Mouse (Mus musculus) cerebellum, adult 2 months (tissue): ENCODE measurements around the gene Neurl3.

ENCODE experiments used
- CTCF ChIP-seq: fragments of 200-500 bp; IDR thresholded peaks from 2 replicates; pipeline ENCODE4 v1.5.1; 2011; ENCODE audit warnings: low read depth, mild to moderate bottlenecking, control low read depth, low read length, moderate library complexity, borderline replicate concordance; ENCODE audit not compliant: insufficient read depth
- POLR2A ChIP-seq: fragments of 200-500 bp; IDR thresholded peaks from 2 replicates; pipeline ENCODE4 v1.6.1; 2011; ENCODE audit warnings: low read length, control low read depth, borderline replicate concordance; ENCODE audit not compliant: insufficient read depth

- TF ChIP-seq CTCF: peak; percentile 39; the same call in 1 of the 2 replicates
- TF ChIP-seq POLR2A: no peak
Measured at GRCm38 (mm10) chr1:36321829-36322573, 47.5 kb upstream of the Neurl3 start.
